Mouse (Mus musculus) gastrocnemius, postnatal 10 days (tissue): ENCODE data around the gene Rarg. TPM values are rescaled to one million over a fixed set of nuclear protein-coding genes. Genes with fewer than 3 reads are reported as not detected.
"Not testable (repeated sequence)": the region's sequence is repeated elsewhere in the genome, so short reads cannot be mapped to it uniquely, and the experiment has no call there.

Source experiments
- DNase-seq: peaks from one replicate; pipeline ENCODE4 v3.0.0; 2021; ENCODE audit warnings: mixed read lengths
- total RNA-seq, 2 experiments: library from RNA; stranded (reverse); gene quantifications; 2 replicates each; pipeline ENCODE4 v1.2.3; 2021

Rarg gene
- total RNA-seq, 2 experiments from 2014 or later = 12.4 to 22.2 TPM

DNA sequence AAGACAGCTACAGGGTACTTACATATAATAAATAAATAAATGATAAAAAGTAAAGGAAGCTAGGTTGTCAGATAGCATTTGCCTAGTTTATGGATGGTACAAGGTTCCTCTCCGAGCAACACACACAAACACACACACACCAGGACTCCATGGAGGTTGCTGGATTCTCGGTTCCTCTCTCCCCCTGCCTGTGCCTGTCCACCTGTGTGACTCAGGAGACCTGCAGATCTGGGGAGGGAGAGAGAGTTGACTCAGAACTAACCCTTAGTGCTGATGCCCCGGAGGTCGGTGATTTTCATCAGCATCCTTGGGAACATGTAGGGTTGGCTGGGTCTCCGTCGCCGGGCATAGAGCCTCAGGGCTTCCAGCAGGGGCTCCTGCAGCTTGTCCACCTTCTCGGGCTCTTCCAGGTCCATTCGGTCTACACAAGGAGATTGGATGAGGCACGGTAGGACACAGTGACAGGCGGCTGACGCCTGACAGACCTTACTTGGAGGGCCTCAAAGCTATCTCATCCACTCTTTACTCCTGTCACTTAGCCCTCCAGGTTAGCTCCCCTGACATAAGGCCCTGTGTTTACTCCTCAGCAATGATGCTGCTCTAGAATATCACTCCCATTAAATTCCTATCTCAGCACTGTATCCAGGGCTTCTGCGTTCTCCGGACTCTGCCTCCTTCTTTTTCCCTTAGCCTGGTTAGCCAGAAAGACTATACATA, 18.6 kb downstream of the Rarg start:
- DNase-seq = no peak

DNA sequence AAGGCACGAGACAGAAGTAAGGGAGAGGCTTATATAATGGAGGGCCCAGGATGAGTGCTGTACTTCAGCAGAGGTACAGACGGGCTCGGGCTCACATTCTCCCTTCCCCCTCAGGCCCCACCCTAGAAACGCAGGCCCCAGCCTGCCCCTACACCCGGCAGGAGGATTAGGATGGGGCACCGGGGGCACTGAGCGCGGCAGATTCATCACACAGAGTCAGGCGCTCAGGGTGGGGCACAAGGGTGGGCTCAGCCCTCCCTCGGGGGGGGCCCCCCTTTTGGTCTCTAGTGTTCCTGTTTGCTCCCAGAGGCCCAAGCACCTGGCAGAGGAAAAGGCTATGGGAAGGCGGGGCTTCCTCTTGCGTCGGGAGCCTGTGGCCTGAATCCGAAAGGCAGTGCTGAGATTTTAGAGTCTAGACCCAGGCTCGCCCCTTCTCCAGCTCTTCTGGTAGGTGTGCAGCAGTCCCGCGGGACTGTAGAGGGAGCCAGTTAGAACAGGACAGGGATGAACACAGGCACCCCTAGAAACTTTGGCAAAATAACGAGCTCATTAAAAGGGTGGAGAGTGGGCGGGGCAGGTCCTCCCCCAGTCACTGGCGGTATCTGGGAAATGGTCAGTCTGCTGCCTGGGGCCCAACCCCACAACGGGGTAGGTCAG, 21.8 kb downstream of the Rarg start:
- no peak for DNase-seq

DNA sequence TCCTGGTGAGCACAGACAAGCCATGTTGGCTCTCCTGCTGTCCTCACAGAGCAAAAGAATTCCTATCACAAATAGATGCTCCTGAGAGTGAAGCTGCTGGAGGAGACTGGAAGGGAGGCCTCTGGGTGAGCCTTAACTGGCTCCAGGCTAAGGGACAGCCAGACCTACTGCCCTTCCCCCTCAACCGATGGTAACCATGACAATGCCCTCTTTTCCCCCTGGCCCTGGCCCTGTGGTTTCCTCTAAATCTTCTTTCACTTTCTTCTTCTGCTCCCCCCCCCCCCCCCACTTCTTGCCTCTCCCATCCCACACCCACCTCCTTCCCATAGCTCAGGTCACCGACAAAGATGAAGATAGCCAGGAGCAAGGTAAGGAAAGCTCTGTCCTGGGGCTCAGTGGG, 23.4 kb downstream of the Rarg start:
- DNase-seq = no peak

DNA sequence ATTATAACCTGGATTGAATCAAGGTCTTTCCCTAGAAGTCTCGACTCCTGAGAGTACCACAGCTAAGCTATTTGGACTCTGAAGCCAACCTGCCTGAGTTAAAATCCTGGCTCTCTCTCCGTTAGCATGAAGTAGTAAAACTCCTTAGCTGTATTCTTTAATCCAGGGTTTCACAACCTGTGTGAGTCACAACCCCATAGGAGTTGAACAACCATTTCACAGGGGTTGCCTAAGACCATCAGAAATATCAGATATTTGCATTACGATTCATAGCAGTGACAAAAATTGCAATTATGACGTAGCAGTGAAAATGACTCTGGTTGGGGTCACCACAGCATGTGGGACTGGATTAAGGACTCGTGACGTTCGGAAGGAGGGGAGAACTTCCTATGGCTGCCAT, 24.6 kb downstream of the Rarg start:
- DNase-seq = no peak

GRCm38 (mm10) chr15:102231748-102232147, 25.6 kb downstream of the Rarg start, which contains the start of gene Itgb7:
Gene Itgb7 (minus strand): TSS chr15:102231944.
- no peak for DNase-seq

DNA sequence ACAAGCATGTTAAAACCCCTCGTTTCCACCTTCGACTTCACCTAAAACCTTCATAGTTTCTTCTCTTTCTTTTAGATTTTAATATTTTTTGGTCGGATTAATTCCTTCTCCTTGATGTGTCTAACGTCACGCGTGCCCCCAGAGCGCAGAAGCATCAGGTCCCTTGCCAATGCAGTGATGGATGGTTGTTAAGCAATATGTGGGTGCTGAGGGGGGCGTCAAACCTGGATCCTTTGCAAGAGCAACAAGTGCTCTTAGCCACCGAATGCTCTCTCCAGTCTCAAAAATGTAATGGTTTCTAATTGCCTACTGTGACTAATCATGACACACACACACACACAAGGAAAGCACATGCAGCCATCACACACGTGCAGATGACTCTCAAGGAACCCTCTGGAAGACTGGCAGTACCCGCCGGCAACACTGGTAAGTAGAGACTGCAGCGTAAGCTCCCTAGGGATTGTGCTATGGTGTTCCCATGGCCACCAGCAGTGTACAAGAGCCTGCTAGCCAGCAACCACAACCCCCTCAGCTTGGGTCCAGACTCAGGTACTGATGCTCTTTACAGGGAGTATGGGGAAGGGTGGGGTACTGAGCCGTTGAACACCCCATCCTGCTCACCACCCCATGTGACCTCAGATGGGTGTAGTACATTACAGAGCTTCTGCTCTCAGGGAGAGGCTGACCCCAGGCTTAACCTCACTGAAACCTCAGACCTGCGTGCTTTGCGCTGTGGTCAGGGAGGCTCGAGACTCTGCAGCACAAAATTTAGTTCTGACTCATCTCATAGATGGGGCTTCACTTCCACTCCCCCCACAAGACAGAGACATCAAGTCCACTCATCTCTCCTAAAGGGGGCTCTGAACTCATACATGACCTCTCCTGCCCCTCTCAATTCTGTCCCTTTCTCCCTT, 26.7 kb downstream of the Rarg start:
- DNase-seq = no peak

- not testable (repeated sequence) for DNase-seq
Observed at GRCm38 (mm10) chr15:102225619-102226018, 31.7 kb downstream of the Rarg start.

GRCm38 (mm10) chr15:102224992-102225617, 32.2 kb downstream of the Rarg start:
- DNase-seq = no peak

DNA sequence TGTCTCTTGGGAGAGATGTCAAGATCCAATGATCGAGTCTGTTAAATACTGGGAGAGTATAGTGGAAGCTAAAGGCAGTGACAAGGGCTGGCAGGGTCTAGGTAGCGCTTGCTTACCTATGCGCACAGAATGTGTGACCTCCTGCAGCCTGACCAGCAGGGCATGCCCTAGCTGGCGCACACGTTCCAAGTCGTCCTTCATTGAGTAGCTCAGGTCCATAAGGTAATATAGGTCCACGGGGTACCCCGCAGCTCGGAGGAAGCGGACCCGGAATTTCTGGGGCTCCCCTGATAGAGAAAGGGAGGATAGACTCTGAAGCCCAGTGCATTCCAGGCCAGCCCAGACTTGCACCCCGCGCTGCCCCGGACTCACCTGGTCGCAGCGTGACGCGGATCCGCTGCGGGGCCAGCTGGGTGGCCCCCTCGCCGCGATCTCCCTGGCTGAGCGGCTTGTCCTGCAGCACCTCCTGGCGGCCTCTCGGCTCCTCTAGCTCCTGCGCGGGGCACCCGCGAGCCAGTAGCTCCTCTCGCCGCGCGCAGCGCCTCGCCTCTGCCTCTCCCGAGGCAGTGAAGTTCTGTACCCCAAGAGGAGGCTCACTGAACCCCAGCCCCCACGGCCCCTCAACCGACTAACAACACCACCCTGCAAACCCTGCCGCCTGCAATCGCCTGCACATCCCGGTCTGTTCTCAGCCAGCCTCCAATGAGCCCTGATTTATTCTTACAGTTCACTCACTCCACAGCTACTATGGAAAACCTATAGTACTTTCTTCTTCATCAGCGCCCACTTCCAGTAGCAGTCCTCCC, 32.9 kb downstream of the Rarg start:
- DNase-seq = peak; percentile 88

DNA sequence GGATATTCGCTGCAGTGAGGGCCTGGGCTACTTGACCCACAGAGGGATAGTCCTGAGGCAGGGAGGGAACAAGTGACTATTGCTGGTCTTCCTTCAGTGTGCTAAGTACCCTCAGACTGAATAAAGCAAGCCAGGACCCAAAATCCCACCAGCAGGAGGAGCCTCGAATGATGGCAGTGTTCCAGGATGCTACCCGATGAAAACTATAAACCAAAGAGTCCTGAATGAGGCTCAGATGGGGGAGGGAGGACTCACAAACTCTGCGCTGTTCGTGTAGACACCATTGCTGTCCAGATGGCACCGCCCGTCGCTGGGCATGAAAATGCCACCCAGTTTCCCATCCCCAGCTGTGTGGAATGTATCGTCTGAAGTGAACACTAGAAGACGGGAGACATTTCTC, 34.9 kb downstream of the Rarg start:
- DNase-seq = no peak

GRCm38 (mm10) chr15:102217325-102217724, 40.0 kb downstream of the Rarg start:
- DNase-seq = no peak

DNA sequence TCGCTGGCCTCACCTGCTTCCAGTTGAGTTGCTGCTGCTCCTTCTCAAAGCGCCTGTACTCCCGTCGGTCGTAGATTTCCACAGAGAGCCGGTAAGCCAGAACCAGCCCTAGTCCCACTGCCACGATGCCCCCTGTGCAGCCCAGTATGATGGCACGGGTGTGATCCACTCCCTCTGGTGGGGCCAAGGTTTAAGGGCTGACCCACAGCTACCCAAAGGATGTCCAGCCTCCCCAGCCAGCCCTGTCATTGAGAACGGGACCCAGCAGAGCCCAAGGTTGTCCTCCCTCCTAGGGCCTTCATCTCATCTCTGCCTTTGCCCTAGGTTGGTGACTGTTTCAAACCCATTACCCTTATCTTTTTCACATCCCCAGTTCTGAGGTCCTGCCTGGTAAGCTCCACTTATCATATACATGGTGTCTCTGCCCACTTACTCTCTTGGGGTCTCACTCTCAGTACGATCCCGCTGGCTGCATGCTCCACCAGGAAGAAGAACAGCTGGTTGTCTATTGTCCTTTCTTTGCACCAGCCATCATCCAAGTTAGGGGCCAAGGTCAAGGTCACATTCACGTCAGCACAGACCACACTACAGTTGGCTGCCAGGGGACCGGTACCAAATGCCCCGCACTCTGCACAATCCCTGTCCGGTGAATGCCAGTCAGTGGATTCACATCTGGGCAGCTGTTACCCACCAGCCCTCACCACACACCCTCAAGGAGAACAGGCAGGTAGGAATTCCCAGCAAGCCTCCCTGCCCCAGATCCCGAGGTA, 40.7 kb downstream of the Rarg start:
- DNase-seq = no peak

GRCm38 (mm10) chr15:102215624-102216023, 41.7 kb downstream of the Rarg start:
- DNase-seq = no peak

GRCm38 (mm10) chr15:102214132-102214531, 43.2 kb downstream of the Rarg start:
- no peak for DNase-seq

DNA sequence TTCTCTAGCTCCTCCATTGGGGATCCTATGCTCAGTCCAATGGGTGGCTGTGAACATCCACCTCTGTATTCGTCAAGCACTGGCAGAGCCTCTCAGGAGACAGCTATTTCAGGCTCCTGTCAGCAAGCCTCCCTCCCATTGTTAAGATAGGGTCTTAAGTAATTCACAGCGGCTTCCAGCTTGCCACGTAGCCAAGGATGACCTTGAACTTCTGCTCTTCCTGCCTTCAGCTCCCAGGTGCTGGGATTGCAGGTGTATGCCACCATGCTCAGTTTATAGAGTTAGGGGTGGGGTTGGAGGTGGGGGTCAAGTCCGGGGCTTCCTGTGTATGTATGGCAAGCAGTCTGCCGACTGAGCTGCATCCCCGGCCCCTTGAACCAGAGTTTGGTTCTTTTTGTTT, 45.4 kb downstream of the Rarg start:
- no peak for DNase-seq

DNA sequence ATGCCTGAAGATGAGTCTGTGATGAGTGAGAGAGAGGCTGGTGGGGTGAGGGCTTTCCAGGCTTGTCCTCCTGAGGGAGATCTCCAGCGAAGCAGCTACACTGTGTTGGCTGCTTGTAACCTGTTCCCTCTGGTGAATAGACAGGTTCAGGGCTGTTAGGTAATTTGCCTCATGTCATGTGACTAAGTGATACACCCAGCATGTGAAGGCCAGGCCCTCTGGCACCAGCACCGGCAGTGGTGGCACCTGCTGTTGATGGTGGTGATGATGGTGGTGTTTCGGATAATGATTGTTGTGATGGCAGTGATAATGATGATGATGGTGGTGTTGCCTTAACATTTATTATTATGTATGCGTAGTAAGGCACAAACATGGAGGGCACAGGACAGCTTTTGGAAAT, 46.5 kb downstream of the Rarg start:
- DNase-seq = no peak

- DNase-seq = no peak
Observed at GRCm38 (mm10) chr15:102209114-102209513, 48.2 kb downstream of the Rarg start.

DNA sequence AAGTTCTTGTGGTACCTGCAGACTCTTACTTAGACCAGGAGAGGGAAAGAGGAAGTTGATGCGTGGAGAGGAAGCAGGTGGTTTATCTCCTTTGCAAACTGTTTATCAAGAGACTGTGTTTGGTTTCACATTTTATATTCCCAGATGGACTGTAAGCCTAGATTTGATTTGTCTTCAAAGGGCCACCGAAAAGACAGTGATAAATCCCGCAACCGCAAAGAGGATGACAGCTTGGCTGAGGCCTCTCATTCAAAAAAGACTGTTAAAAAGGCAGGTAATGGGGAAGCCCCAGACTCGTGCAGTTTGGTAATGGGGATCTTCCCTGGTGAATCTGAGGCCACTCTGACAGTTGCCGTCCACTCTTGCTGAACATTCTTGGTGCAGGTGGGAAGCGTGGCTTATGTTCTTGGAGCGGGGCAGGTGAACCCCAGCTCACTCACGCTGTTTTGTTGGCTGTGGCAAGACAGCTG, 49.2 kb downstream of the Rarg start:
- DNase-seq = no peak

DNA sequence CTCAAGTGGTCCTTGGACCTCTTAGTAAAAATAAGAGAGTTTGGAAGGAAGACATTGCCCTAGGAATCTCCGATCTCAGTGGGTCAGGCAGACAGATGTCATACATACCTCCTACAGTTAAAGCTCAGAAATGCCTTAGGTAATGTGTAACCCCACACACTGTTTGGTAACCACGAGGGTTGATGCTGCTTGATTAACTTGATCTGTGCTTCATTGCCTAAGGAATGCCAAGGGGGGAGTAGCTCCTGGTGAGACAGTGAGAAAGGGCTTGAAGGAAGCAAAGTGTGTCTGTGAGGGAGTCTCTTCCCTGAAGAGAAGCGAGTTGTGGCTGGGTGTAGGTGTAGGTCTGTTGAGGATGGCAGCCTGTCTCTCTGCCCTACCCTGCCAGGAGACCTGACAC, 50.0 kb downstream of the Rarg start:
- DNase-seq = no peak

DNA sequence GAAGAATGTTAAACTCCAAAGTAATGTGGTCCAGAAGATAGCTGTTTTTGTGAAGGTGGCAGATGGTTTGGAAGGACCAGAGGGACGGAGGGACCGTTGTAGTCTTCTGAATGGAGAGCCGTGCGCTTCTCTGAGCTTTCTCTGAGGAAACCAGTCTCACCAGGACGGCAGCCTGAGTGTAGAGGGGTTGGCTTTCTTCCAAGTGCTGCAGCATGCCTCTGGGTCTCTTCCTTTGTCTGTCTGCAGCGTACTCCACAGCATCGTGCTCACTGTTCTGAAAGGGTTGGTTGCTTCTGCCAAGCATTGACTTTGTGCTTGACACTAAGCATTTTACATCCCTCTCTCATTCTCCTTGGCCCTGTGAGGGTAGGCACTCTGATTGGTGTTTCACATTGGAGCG, 51.5 kb downstream of the Rarg start:
- DNase-seq = no peak
